Mouse (Mus musculus): ENCODE data around the gene Nudt4.
"Not testable (repeated sequence)": the region's sequence is repeated elsewhere in the genome, so short reads cannot be mapped to it uniquely, and the experiment has no call there.

Gene Nudt4

GRCm38 (mm10) chr10:95566786-95567185 lies 2.8 kb upstream of the Nudt4 start:
- DNase-seq = no peak

- DNase-seq = no peak
Measured at GRCm38 (mm10) chr10:95565156-95565854, 1.4 kb upstream of the Nudt4 start.

- DNase-seq = peak in 1 of 2 experiments; percentile 56
Measured at GRCm38 (mm10) chr10:95562859-95563841, 796 bp downstream of the Nudt4 start.

GRCm38 (mm10) chr10:95562395-95562794 lies 1.6 kb downstream of the Nudt4 start:
- no peak for DNase-seq

GRCm38 (mm10) chr10:95561616-95562015 lies 2.3 kb downstream of the Nudt4 start:
- DNase-seq = no peak

GRCm38 (mm10) chr10:95560394-95560983 lies 3.5 kb downstream of the Nudt4 start:
- no peak for DNase-seq

- no peak for DNase-seq
Measured at GRCm38 (mm10) chr10:95559426-95559825, 4.5 kb downstream of the Nudt4 start.

GRCm38 (mm10) chr10:95557337-95557828 lies 6.6 kb downstream of the Nudt4 start:
- DNase-seq = no peak

GRCm38 (mm10) chr10:95555866-95556265 lies 8.1 kb downstream of the Nudt4 start:
- DNase-seq = no peak

GRCm38 (mm10) chr10:95552326-95552725 lies 11.6 kb downstream of the Nudt4 start:
- no peak for DNase-seq

- no peak for DNase-seq
Measured at GRCm38 (mm10) chr10:95551752-95552151, 12.2 kb downstream of the Nudt4 start.

GRCm38 (mm10) chr10:95550506-95550905 lies 13.4 kb downstream of the Nudt4 start:
- no peak for DNase-seq

GRCm38 (mm10) chr10:95549080-95549479 lies 14.9 kb downstream of the Nudt4 start:
- not testable (repeated sequence) for DNase-seq

GRCm38 (mm10) chr10:95548154-95548826 lies 15.7 kb downstream of the Nudt4 start:
- DNase-seq = no peak

- no peak for DNase-seq
Measured at GRCm38 (mm10) chr10:95546178-95546577, 17.8 kb downstream of the Nudt4 start.

GRCm38 (mm10) chr10:95545051-95545450 lies 18.9 kb downstream of the Nudt4 start:
- no peak for DNase-seq

- no peak for DNase-seq
Measured at GRCm38 (mm10) chr10:95544651-95545050, 19.3 kb downstream of the Nudt4 start.

GRCm38 (mm10) chr10:95544004-95544403 lies 19.9 kb downstream of the Nudt4 start:
- peak in 1 of 2 experiments; percentile 64 for DNase-seq

GRCm38 (mm10) chr10:95543377-95543776 lies 20.6 kb downstream of the Nudt4 start:
- DNase-seq = no peak

- DNase-seq = no peak
Measured at GRCm38 (mm10) chr10:95542916-95543315, 21.0 kb downstream of the Nudt4 start.

- DNase-seq = no peak
Measured at GRCm38 (mm10) chr10:95539841-95540240, 24.1 kb downstream of the Nudt4 start.

GRCm38 (mm10) chr10:95539260-95539659 lies 24.7 kb downstream of the Nudt4 start:
- no peak for DNase-seq

GRCm38 (mm10) chr10:95536222-95536541 lies 27.8 kb downstream of the Nudt4 start:
- DNase-seq = no peak
